Mouse (Mus musculus) kidney, adult 2 months (tissue): ENCODE data around the gene Mrps34.

Experiments used
- CTCF ChIP-seq: fragments of 200-500 bp; conservative IDR thresholded peaks from 2 replicates; pipeline ENCODE4 v1.5.1; 2011; ENCODE audit warnings: low read depth, mild to moderate bottlenecking, control low read depth, low read length, moderate library complexity, mixed read lengths; ENCODE audit not compliant: insufficient read depth, insufficient read length
- POLR2A ChIP-seq: fragments of 200-500 bp; IDR thresholded peaks from one replicate; pipeline ENCODE4 v1.6.1; 2011; ENCODE audit warnings: low read depth, low read length, control low read depth

GRCm38 (mm10) chr17:24857831-24858470 lies 37.0 kb upstream of the Mrps34 start:
- TF ChIP-seq CTCF (no peak), POLR2A (no peak)
